Mouse (Mus musculus) kidney, adult 8-10 months (tissue): ENCODE data around the gene Atp2a3.

ENCODE experiments used
- DNase-seq, 2 experiments: peaks; one replicate each; pipeline ENCODE4 v3.0.0; 2022

Atp2a3 gene

GRCm38 (mm10) chr11:73007698-73008481 is 46.9 kb downstream of the Atp2a3 start:
- DNase-seq = peak in 1 of 2 experiments; percentile 66

GRCm38 (mm10) chr11:73008826-73009225 is 47.9 kb downstream of the Atp2a3 start:
- DNase-seq = no peak

GRCm38 (mm10) chr11:73009531-73010274 is 48.7 kb downstream of the Atp2a3 start:
- no peak for DNase-seq

GRCm38 (mm10) chr11:73013981-73014380 is 53.0 kb downstream of the Atp2a3 start:
- DNase-seq = peak; percentile 73 to 75

- peak; percentile 76 to 77 for DNase-seq
Measured at GRCm38 (mm10) chr11:73014831-73015344, 53.9 kb downstream of the Atp2a3 start.

GRCm38 (mm10) chr11:73015391-73016102 is 54.6 kb downstream of the Atp2a3 start:
- peak in 1 of 2 experiments; percentile 36 for DNase-seq

GRCm38 (mm10) chr11:73016103-73016420 is 55.1 kb downstream of the Atp2a3 start:
- no peak for DNase-seq

GRCm38 (mm10) chr11:73018471-73019146 is 57.6 kb downstream of the Atp2a3 start, which contains the start of gene Camkk1:
Gene Camkk1 (plus strand): TSS chr11:73019008.
- peak; percentile 88 for DNase-seq

- DNase-seq = no peak
Measured at GRCm38 (mm10) chr11:73019147-73019795, 58.3 kb downstream of the Atp2a3 start.

- DNase-seq = no peak
Measured at GRCm38 (mm10) chr11:73020953-73021800, 60.2 kb downstream of the Atp2a3 start.

- no peak for DNase-seq
Measured at GRCm38 (mm10) chr11:73023099-73023498, 62.1 kb downstream of the Atp2a3 start.

- DNase-seq = no peak
Measured at GRCm38 (mm10) chr11:73023827-73024226, 62.9 kb downstream of the Atp2a3 start.

- DNase-seq = peak in 1 of 2 experiments; percentile 39
Measured at GRCm38 (mm10) chr11:73024236-73024904, 63.4 kb downstream of the Atp2a3 start.

- no peak for DNase-seq
Measured at GRCm38 (mm10) chr11:73026961-73027360, 66.0 kb downstream of the Atp2a3 start.

- DNase-seq = peak; percentile 92 to 93
Measured at GRCm38 (mm10) chr11:73030821-73031498, 70.0 kb downstream of the Atp2a3 start.

GRCm38 (mm10) chr11:73031536-73031935 is 70.6 kb downstream of the Atp2a3 start:
- no peak for DNase-seq

GRCm38 (mm10) chr11:73036077-73036476 is 75.1 kb downstream of the Atp2a3 start:
- no peak for DNase-seq

- no peak for DNase-seq
Measured at GRCm38 (mm10) chr11:73036889-73037288, 75.9 kb downstream of the Atp2a3 start.

GRCm38 (mm10) chr11:73037691-73038090 is 76.7 kb downstream of the Atp2a3 start:
- DNase-seq = no peak
